Mouse (Mus musculus) erythroblast, embryonic 14.5 days (primary cell): ENCODE measurements around the gene Cdkal1.

Source experiments
- GATA1 ChIP-seq: IDR thresholded peaks from 2 replicates; pipeline ENCODE4 v1.6.1; 2012; ENCODE audit warnings: low read length, inconsistent platforms, mixed read lengths
- TAL1 ChIP-seq: IDR thresholded peaks from 3 replicates; pipeline ENCODE4 v1.6.1; 2012; ENCODE audit warnings: low read length, inconsistent platforms, mixed read lengths

GRCm38 (mm10) chr13:29752061-29752460, 103.4 kb downstream of the Cdkal1 start:
- TF ChIP-seq GATA1 (no peak), TAL1 (no peak)
